Mouse (Mus musculus) C2C12 (cell line): ENCODE results near the gene Kif9. TPM values are rescaled to one million over a fixed set of nuclear protein-coding genes. Genes with fewer than 3 reads are reported as not detected.

Source experiments
- H3K27me3 ChIP-seq: one replicate; pipeline ENCODE4 v1.6.1; 2011; ENCODE audit not compliant: control insufficient read depth, insufficient read depth, insufficient read length
- H3K36me3 ChIP-seq: one replicate; pipeline ENCODE4 v1.6.1; 2011; ENCODE audit not compliant: control insufficient read depth, insufficient read depth
- H3K4me3 ChIP-seq: one replicate; pipeline ENCODE4 v1.5.1; 2011; ENCODE audit warnings: mild to moderate bottlenecking, control low read depth; ENCODE audit not compliant: poor library complexity, insufficient read depth, severe bottlenecking
- H3K79me2 ChIP-seq: one replicate; pipeline ENCODE4 v1.6.1; 2011; ENCODE audit not compliant: control insufficient read depth, insufficient read depth
- H3K79me3 ChIP-seq: one replicate; pipeline ENCODE4 v1.6.1; 2011; ENCODE audit warnings: low read depth, control low read depth
- H3ac ChIP-seq: one replicate; pipeline ENCODE3; 2011; ENCODE audit warnings: low read depth; ENCODE audit not compliant: control insufficient read depth, insufficient read length
- CEBPB ChIP-seq: IDR thresholded peaks from one replicate; pipeline ENCODE4 v1.6.1; 2011; ENCODE audit warnings: low read depth, mild to moderate bottlenecking, control low read depth, moderate library complexity
- CTCF ChIP-seq: IDR thresholded peaks from one replicate; pipeline ENCODE4 v1.5.1; 2011; ENCODE audit not compliant: control insufficient read depth, insufficient read depth, insufficient read length
- FOSL1 ChIP-seq: IDR thresholded peaks from one replicate; pipeline ENCODE4 v1.8.0; 2011; ENCODE audit warnings: mild to moderate bottlenecking, low read length; ENCODE audit not compliant: poor library complexity, insufficient read depth, severe bottlenecking
- MAX ChIP-seq: IDR thresholded peaks from one replicate; pipeline ENCODE4 v1.6.1; 2011; ENCODE audit warnings: mild to moderate bottlenecking, control low read depth
- MYOD1 ChIP-seq: IDR thresholded peaks from one replicate; pipeline ENCODE4 v1.6.1; 2011; ENCODE audit warnings: low read depth; ENCODE audit not compliant: control insufficient read depth, insufficient read length
- MYOG ChIP-seq: IDR thresholded peaks from one replicate; pipeline ENCODE4 v1.6.1; 2011; ENCODE audit not compliant: control insufficient read depth, insufficient read length; ENCODE audit errors: extremely low read depth
- USF1 ChIP-seq: IDR thresholded peaks from one replicate; pipeline ENCODE4 v1.6.1; 2011; ENCODE audit warnings: low read depth, mild to moderate bottlenecking, control low read depth, moderate library complexity
- polyA plus RNA-seq: library from polyadenylated mRNA; unstranded; fragments of >200 nt; fragmentation: generic; extraction: Trizol; gene quantifications from one replicate; pipeline ENCODE4 v1.2.1, GENCODE M21; 2012; ENCODE audit warnings: missing spikeins

The Kif9 gene
- polyA plus RNA-seq, 1 experiment: 0.09 TPM

- no peak overlapping the region for H3K4me3 ChIP-seq
- H3K27me3 ChIP-seq: no peaks in the 10 kb centered on the region
- no peak for TF ChIP-seq USF1
- TF ChIP-seq MAX: no peak
- TF ChIP-seq MYOG: no peak
- TF ChIP-seq CTCF: no peak
- no peak for TF ChIP-seq CEBPB
- no peak for TF ChIP-seq MYOD1
- TF ChIP-seq FOSL1: no peak
- peaks cover 100% of the 10 kb centered on the region for H3K79me2 ChIP-seq
- H3ac ChIP-seq: no peak overlapping the region
- peaks cover 15% of the 10 kb centered on the region for H3K36me3 ChIP-seq
- peaks cover 98% of the 10 kb centered on the region for H3K79me3 ChIP-seq
These were observed 61.8 kb downstream of the Kif9 start for GRCm38 (mm10) chr9:110538511-110538910.

DNA sequence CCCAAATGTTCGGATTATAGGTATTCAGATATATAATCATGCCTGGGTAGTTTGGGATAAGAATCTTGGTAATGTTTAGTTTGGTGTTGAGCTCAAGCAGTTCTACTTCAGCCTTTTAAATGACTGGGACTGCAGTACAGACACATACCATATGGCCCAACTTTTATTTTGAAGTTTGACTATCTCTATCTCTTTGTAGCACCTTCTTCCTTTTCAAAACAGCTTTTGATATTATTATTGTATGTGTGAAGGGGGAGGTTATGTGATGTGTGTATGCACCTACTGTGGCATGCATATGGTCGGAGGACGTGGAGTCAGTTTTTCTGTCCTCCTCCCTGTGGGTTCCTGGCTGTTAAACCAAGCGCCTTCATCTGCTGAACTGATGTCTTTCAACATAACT lies 65.2 kb downstream of the Kif9 start:
- peaks cover 17% of the 10 kb centered on the region for H3K36me3 ChIP-seq
- H3K79me3 ChIP-seq: peaks cover 83% of the 10 kb centered on the region
- H3K27me3 ChIP-seq: no peaks in the 10 kb centered on the region
- H3K79me2 ChIP-seq: peaks cover 99% of the 10 kb centered on the region
- no peak overlapping the region for H3ac ChIP-seq
- H3K4me3 ChIP-seq: no peak overlapping the region
- TF ChIP-seq USF1: no peak
- TF ChIP-seq MYOG: no peak
- TF ChIP-seq CTCF: no peak
- TF ChIP-seq FOSL1: no peak
- TF ChIP-seq MYOD1: no peak
- no peak for TF ChIP-seq CEBPB
- TF ChIP-seq MAX: no peak

DNA sequence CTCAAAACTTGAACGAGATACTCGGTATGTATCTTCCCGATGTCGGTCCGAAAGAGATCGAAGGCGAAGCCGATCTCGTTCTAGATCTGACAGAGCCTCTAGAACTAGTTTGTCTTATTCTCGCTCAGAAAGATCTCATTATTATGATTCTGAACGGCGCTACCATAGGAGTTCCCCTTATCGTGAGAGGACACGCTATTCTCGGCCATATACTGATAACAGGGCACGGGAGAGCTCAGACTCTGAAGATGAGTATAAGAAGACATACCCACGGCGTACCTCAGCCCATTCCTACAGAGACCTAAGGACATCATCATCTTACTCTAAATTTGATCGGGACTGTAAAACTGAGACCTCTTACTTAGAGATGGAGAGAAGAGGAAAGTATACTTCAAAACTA lies 71.5 kb downstream of the Kif9 start:
- Histone ChIP-seq H3K79me3 (peaks cover 32% of the 10 kb centered on the region), H3K27me3 (no peaks in the 10 kb centered on the region), H3ac (no peak overlapping the region), H3K79me2 (peaks cover 40% of the 10 kb centered on the region), H3K36me3 (peaks cover 70% of the 10 kb centered on the region), H3K4me3 (no peak overlapping the region)
- TF ChIP-seq USF1 (no peak), FOSL1 (no peak), MAX (no peak), CTCF (no peak), CEBPB (no peak), MYOG (no peak), MYOD1 (no peak)

GRCm38 (mm10) chr9:110568309-110568708 lies 91.6 kb downstream of the Kif9 start:
- peaks cover 82% of the 10 kb centered on the region for H3K36me3 ChIP-seq
- TF ChIP-seq CTCF: no peak
- no peak for TF ChIP-seq CEBPB
- TF ChIP-seq USF1: no peak
- TF ChIP-seq MYOD1: no peak
- no peak for TF ChIP-seq MAX
- TF ChIP-seq MYOG: no peak
- TF ChIP-seq FOSL1: no peak

More at GRCm38 (mm10) chr9:110568309-110568708, 91.6 kb downstream of the Kif9 start:
- Histone ChIP-seq H3K79me3 (no peaks in the 10 kb centered on the region), H3K27me3 (no peaks in the 10 kb centered on the region), H3K79me2 (no peaks in the 10 kb centered on the region), H3K4me3 (no peak overlapping the region), H3ac (no peak overlapping the region)

Other genes with a start within 250 kb of the Kif9 start
- gene Cspg5, start 233.2 kb upstream of the Kif9 start, polyA plus RNA-seq: 0.12 TPM
- 26.0 TPM for gene Elp6, start 171.8 kb upstream of the Kif9 start, polyA plus RNA-seq
- 57.4 TPM for gene Scap, start 143.7 kb upstream of the Kif9 start, polyA plus RNA-seq
- 32.4 TPM for gene Ptpn23, start 68.7 kb upstream of the Kif9 start, polyA plus RNA-seq
- gene Ngp, start 57.2 kb upstream of the Kif9 start, polyA plus RNA-seq: 0.02 TPM
- 10.6 TPM for gene Klhl18, start 264 bp upstream of the Kif9 start, polyA plus RNA-seq
- 12.0 TPM for gene Setd2, start 55.6 kb downstream of the Kif9 start, polyA plus RNA-seq
- gene Nradd, start 147.5 kb downstream of the Kif9 start, polyA plus RNA-seq: 87.7 TPM
- 3.3 TPM for gene Nbeal2, start 177.2 kb downstream of the Kif9 start, polyA plus RNA-seq
- 86.7 TPM for gene Ccdc12, start 179.5 kb downstream of the Kif9 start, polyA plus RNA-seq